Mouse (Mus musculus) ES-Bruce4 (cell line): Measurements from ENCODE around the gene Olfr592. TPM values are rescaled to one million over a fixed set of nuclear protein-coding genes. Genes with fewer than 3 reads are reported as not detected.

Experiments
- H3K27ac ChIP-seq: 2 replicates; pipeline ENCODE4 v1.5.1; 2012; ENCODE audit warnings: low read length, inconsistent platforms; ENCODE audit not compliant: insufficient read depth
- H3K27me3 ChIP-seq: 2 replicates; pipeline ENCODE4 v1.6.1; 2012; ENCODE audit warnings: mild to moderate bottlenecking, low read length, inconsistent platforms; ENCODE audit not compliant: control insufficient read depth, poor library complexity, insufficient read depth, severe bottlenecking
- H3K36me3 ChIP-seq: 2 replicates; pipeline ENCODE4 v1.6.1; 2012; ENCODE audit warnings: inconsistent platforms, mild to moderate bottlenecking, low read length, moderate library complexity; ENCODE audit not compliant: control insufficient read depth, poor library complexity, insufficient read depth, severe bottlenecking
- H3K4me1 ChIP-seq: one replicate; pipeline ENCODE4 v1.8.1; 2011; ENCODE audit warnings: low read length; ENCODE audit not compliant: control insufficient read depth, insufficient read depth
- H3K4me3 ChIP-seq: 2 replicates; pipeline ENCODE4 v1.5.1; 2011; ENCODE audit warnings: low read depth, mild to moderate bottlenecking, low read length
- H3K9ac ChIP-seq: 2 replicates; pipeline ENCODE4 v1.6.1; 2012; ENCODE audit warnings: low read depth, mild to moderate bottlenecking, inconsistent platforms; ENCODE audit not compliant: poor library complexity, severe bottlenecking
- H3K9me3 ChIP-seq: replicated peaks from 2 replicates; pipeline ENCODE4 v1.6.1; 2012; ENCODE audit warnings: mild to moderate bottlenecking, low read length, inconsistent platforms; ENCODE audit not compliant: control insufficient read depth, poor library complexity, insufficient read depth, severe bottlenecking
- CTCF ChIP-seq: IDR thresholded peaks from one replicate; pipeline ENCODE4 v1.8.1; 2011; ENCODE audit warnings: low read depth, low read length
- EP300 ChIP-seq: IDR thresholded peaks from 2 replicates; pipeline ENCODE4 v1.6.1; 2011; ENCODE audit warnings: low read depth, low read length; ENCODE audit not compliant: insufficient read depth
- POLR2A ChIP-seq: IDR thresholded peaks from one replicate; pipeline ENCODE4 v1.8.1; 2011; ENCODE audit warnings: low read length; ENCODE audit not compliant: insufficient read depth
- polyA plus RNA-seq: library from polyadenylated mRNA; stranded (reverse); fragments of >200 nt; gene quantifications from 2 replicates; pipeline ENCODE4 v1.2.4, GENCODE M21; 2011; ENCODE audit warnings: low read depth; ENCODE audit not compliant: missing spikeins, insufficient read depth, insufficient read length

Gene Olfr592
- polyA plus RNA-seq, 1 experiment = not detected

GRCm38 (mm10) chr7:103216696-103217095 lies 32.1 kb downstream of the Olfr592 start, which contains the start of gene Olfr594:
TSS of gene Olfr594 (plus strand) at chr7:103216996.
- TF ChIP-seq POLR2A (no peak), EP300 (no peak), CTCF (no peak)
- no peaks in the 10 kb centered on the region for H3K4me1 ChIP-seq
- H3K36me3 ChIP-seq = no peaks in the 10 kb centered on the region
- no peaks in the 10 kb centered on the region for H3K27me3 ChIP-seq
- no peaks in the 10 kb centered on the region for H3K9me3 ChIP-seq
- no peak within 1 kb of the TSS for H3K27ac ChIP-seq
- no peak within 1 kb of the TSS for H3K4me3 ChIP-seq
- H3K9ac ChIP-seq = no peak within 1 kb of the TSS

Other genes with a start within 250 kb of the Olfr592 start
- not detected in 2 replicates for gene Olfr573-ps1, start 242.2 kb upstream of the Olfr592 start, polyA plus RNA-seq
- gene Olfr574, start 236.3 kb upstream of the Olfr592 start, polyA plus RNA-seq = not detected in 2 replicates
- not detected in 2 replicates for gene Olfr575, start 226.0 kb upstream of the Olfr592 start, polyA plus RNA-seq
- gene Olfr576, start 222.1 kb upstream of the Olfr592 start, polyA plus RNA-seq = 0.19 TPM in 1 of 2 replicates, not detected in the other
- gene Olfr577, start 208.9 kb upstream of the Olfr592 start, polyA plus RNA-seq = not detected in 2 replicates
- not detected in 2 replicates for gene Olfr578, start 195.5 kb upstream of the Olfr592 start, polyA plus RNA-seq
- gene Olfr582, start 146.8 kb upstream of the Olfr592 start, polyA plus RNA-seq = not detected in 2 replicates
- gene Olfr583, start 133.5 kb upstream of the Olfr592 start, polyA plus RNA-seq = not detected in 2 replicates
- not detected in 2 replicates for gene Olfr584, start 102.9 kb upstream of the Olfr592 start, polyA plus RNA-seq
- gene Olfr585, start 87.1 kb upstream of the Olfr592 start, polyA plus RNA-seq = not detected in 2 replicates
- not detected in 2 replicates for gene Olfr586, start 59.2 kb upstream of the Olfr592 start, polyA plus RNA-seq
- gene Olfr588-ps1, start 43.9 kb upstream of the Olfr592 start, polyA plus RNA-seq = not detected in 2 replicates
- gene Olfr589, start 28.4 kb upstream of the Olfr592 start, polyA plus RNA-seq = not detected in 2 replicates
- gene Olfr591, start 6.5 kb upstream of the Olfr592 start, polyA plus RNA-seq = not detected in 2 replicates
- not detected in 2 replicates for gene Olfr593, start 27.1 kb downstream of the Olfr592 start, polyA plus RNA-seq
- not detected in 2 replicates for gene Olfr594, start 32.2 kb downstream of the Olfr592 start, polyA plus RNA-seq
- gene Usp17ld, start 67.7 kb downstream of the Olfr592 start, polyA plus RNA-seq = not detected in 2 replicates
- not detected in 2 replicates for gene Olfr596, start 120.8 kb downstream of the Olfr592 start, polyA plus RNA-seq
- gene Olfr597, start 131.5 kb downstream of the Olfr592 start, polyA plus RNA-seq = not detected in 2 replicates
- gene Olfr598, start 138.8 kb downstream of the Olfr592 start, polyA plus RNA-seq = not detected in 2 replicates
- gene Olfr599, start 151.1 kb downstream of the Olfr592 start, polyA plus RNA-seq = not detected in 2 replicates
- gene Olfr600, start 164.9 kb downstream of the Olfr592 start, polyA plus RNA-seq = not detected in 2 replicates
- not detected in 2 replicates for gene Olfr601, start 177.9 kb downstream of the Olfr592 start, polyA plus RNA-seq
- gene Olfr603, start 201.4 kb downstream of the Olfr592 start, polyA plus RNA-seq = not detected in 2 replicates
- not detected in 2 replicates for gene Usp17lc, start 230.3 kb downstream of the Olfr592 start, polyA plus RNA-seq